Mouse (Mus musculus) cerebellum, adult 9-10 months (tissue): ENCODE results near the gene Olfr1497.
"Not testable (repeated sequence)": the region's sequence is repeated elsewhere in the genome, so short reads cannot be mapped to it uniquely, and the experiment has no call there.

ENCODE experiments used
- DNase-seq: peaks from one replicate; pipeline ENCODE4 v3.0.0; 2022

Gene Olfr1497

GRCm38 (mm10) chr19:13798102-13798501 lies at the start of gene Olfr1497:
Gene Olfr1497 (minus strand): TSS chr19:13798202.
- DNase-seq = no peak

GRCm38 (mm10) chr19:13830388-13830787 lies 32.4 kb upstream of the Olfr1497 start, which contains the start of gene Olfr1500:
Gene Olfr1500 (minus strand): TSS chr19:13830488.
- no peak for DNase-seq

- DNase-seq = no peak
These were observed 30.4 kb upstream of the Olfr1497 start for GRCm38 (mm10) chr19:13828447-13828846.

GRCm38 (mm10) chr19:13820847-13821246 lies 22.8 kb upstream of the Olfr1497 start:
- no peak for DNase-seq

GRCm38 (mm10) chr19:13819347-13819746 lies 21.3 kb upstream of the Olfr1497 start, which contains the start of gene Olfr1499:
Gene Olfr1499 (minus strand): TSS chr19:13819447.
- no peak for DNase-seq

- DNase-seq = peak; percentile 6
These were observed 20.8 kb upstream of the Olfr1497 start for GRCm38 (mm10) chr19:13818827-13819226.

GRCm38 (mm10) chr19:13812823-13813222 lies 14.8 kb upstream of the Olfr1497 start:
- no peak for DNase-seq

GRCm38 (mm10) chr19:13805486-13805885 lies 7.5 kb upstream of the Olfr1497 start:
- DNase-seq = not testable (repeated sequence)

DNA sequence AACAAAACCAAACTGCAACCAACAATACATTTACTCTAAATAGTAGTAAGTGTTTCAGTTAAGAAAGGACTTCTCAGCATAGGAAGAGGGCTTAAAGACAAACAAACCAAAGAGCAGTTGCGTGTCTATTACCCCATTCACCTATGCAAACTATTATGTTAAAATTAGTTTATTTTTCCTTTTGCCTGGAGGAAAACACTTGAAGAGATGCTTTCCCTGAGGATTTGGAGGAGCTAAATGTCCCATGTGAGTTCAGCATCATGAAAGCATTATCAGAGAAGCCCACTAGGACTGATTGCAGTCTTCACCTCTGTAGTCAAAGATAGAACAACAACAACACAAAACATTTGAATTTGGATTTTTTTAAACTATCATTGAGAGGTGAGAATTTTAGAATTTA lies 20.4 kb downstream of the Olfr1497 start, which contains the start of gene Olfr1496:
TSS of gene Olfr1496 (plus strand) at position 301 of the 400 bp plus-strand sequence.
- no peak for DNase-seq

DNA sequence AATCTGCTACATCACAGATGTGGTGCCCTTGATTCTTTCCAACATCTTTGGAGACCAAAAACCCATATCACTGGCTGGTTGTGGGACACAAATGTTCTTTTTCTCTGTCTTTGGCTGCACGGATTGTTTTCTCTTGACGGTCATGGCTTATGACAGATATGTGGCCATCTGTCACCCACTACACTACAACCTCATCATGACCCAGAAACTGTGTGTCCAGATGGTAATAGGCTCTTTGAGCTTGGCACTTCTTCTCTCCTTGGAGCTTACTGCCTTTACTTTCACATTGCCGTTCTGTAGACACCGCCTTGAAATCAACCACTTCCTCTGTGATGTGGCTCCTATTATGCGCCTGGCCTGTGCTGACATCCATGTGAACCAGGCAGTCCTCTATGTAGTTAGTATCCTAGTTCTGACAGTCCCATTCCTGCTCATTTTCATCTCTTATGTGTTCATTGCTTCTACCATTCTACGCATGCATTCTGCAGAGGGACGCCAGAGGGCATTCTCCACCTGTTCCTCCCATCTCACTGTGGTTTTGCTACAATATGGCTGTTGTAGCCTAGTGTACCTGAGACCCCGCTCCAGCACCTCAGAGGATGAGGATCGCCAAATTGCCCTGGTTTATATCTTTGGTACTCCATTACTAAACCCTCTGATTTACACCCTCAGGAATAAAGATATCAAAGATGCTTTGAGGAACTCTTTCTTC lies 29.3 kb downstream of the Olfr1497 start:
- peak; percentile 58 for DNase-seq

DNA sequence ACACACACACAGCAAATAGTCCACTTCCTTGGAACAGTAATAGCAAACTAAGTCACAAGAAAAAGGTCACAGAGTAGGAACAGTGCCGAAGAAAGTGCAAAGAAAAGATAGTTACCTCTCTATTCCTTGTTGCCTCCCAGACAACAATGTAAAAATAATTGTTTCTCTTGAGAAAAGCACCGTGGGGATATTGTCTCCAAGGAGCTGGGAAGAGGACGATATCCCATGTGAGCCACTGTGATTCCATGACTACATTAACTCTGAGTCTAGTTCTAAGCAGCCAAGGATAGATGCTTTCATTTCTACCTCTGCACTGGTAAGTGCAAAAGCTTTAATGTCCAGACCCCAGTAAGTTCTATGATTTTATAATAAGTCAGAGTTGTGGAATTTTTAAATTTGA lies 33.7 kb downstream of the Olfr1497 start, which contains the start of gene Olfr1495:
TSS of gene Olfr1495 (plus strand) at position 301 of the 400 bp plus-strand sequence.
- DNase-seq = no peak

GRCm38 (mm10) chr19:13749366-13749765 lies 48.6 kb downstream of the Olfr1497 start:
- peak; percentile 56 for DNase-seq
